Mouse (Mus musculus): ENCODE data around the gene Gna12. TPM values are rescaled to one million over a fixed set of nuclear protein-coding genes. Genes with fewer than 3 reads are reported as not detected.

Gna12 gene
- polyA plus RNA-seq (2012; rRNA removed): 27.8 and 34.8 TPM in 2 replicates

GRCm38 (mm10) chr5:140830314-140831063, at the start of gene Gna12:
TSS of gene Gna12 (minus strand) at chr5:140830431.
- peak within 1 kb of the TSS; percentile 57 for H3K27ac ChIP-seq (ENCODE audit: insufficient read depth, low read depth, low read length)
- H3K36me3 ChIP-seq (ENCODE audit: control insufficient read depth, insufficient read depth, low read length): no peaks in the 10 kb centered on the region
- WGBS: under 1% methylated on average over 39 of the region's 49 CpGs
- TF ChIP-seq CTCF (IDR thresholded peaks at IDR 0.05; ENCODE audit: extremely low read depth, insufficient read length, insufficient replicate concordance, low read depth, low read length) (no peak), POLR2A (IDR thresholded peaks at IDR 0.05; ENCODE audit: low read depth, low read length) (peak; percentile 42; the same call in 1 of the 2 replicates)
- H3K4me1 ChIP-seq (ENCODE audit: control insufficient read depth, insufficient read depth, insufficient read length, low read length): peaks cover 3% of the 10 kb centered on the region; the same call in 1 of the 2 replicates
- no peaks in the 10 kb centered on the region for H3K27me3 ChIP-seq (ENCODE audit: control insufficient read depth, insufficient read depth, low read length)
- peak within 1 kb of the TSS; percentile 91 for H3K4me3 ChIP-seq (ENCODE audit: low read depth, low read length)

GRCm38 (mm10) chr5:140878644-140879043, 48.4 kb upstream of the Gna12 start:
- no peak for TF ChIP-seq POLR2A (IDR thresholded peaks at IDR 0.05; ENCODE audit: low read depth, low read length)
- peak; percentile 51; the same call in 1 of the 2 replicates for TF ChIP-seq CTCF (IDR thresholded peaks at IDR 0.05; ENCODE audit: extremely low read depth, insufficient read length, insufficient replicate concordance, low read depth, low read length)
- 79% methylated on average over 6 of the region's 6 CpGs for WGBS
- H3K36me3 ChIP-seq (ENCODE audit: control insufficient read depth, insufficient read depth, low read length): peaks cover 20% of the 10 kb centered on the region
- no peaks in the 10 kb centered on the region for H3K4me1 ChIP-seq (ENCODE audit: control insufficient read depth, insufficient read depth, insufficient read length, low read length)
- H3K27ac ChIP-seq (ENCODE audit: insufficient read depth, low read depth, low read length): no peak overlapping the region
- no peak overlapping the region for H3K4me3 ChIP-seq (ENCODE audit: low read depth, low read length)
- no peaks in the 10 kb centered on the region for H3K27me3 ChIP-seq (ENCODE audit: control insufficient read depth, insufficient read depth, low read length)

- peak overlapping the region; percentile 21; the same call in 1 of the 2 replicates for H3K27ac ChIP-seq (ENCODE audit: insufficient read depth, low read depth, low read length)
- no peak overlapping the region for H3K4me3 ChIP-seq (ENCODE audit: low read depth, low read length)
- 67% methylated on average over 6 of the region's 6 CpGs for WGBS
- peaks cover 13% of the 10 kb centered on the region for H3K36me3 ChIP-seq (ENCODE audit: control insufficient read depth, insufficient read depth, low read length)
- no peak for TF ChIP-seq CTCF (IDR thresholded peaks at IDR 0.05; ENCODE audit: extremely low read depth, insufficient read length, insufficient replicate concordance, low read depth, low read length)
- no peak for TF ChIP-seq POLR2A (IDR thresholded peaks at IDR 0.05; ENCODE audit: low read depth, low read length)
- no peaks in the 10 kb centered on the region for H3K4me1 ChIP-seq (ENCODE audit: control insufficient read depth, insufficient read depth, insufficient read length, low read length)
- H3K27me3 ChIP-seq (ENCODE audit: control insufficient read depth, insufficient read depth, low read length): no peaks in the 10 kb centered on the region
Measured at GRCm38 (mm10) chr5:140873736-140874307, 43.6 kb upstream of the Gna12 start.

- H3K4me3 ChIP-seq (ENCODE audit: low read depth, low read length): no peak overlapping the region
- WGBS: 54% methylated on average over 18 of the region's 18 CpGs
- H3K36me3 ChIP-seq (ENCODE audit: control insufficient read depth, insufficient read depth, low read length): peaks cover 9% of the 10 kb centered on the region
- TF ChIP-seq CTCF (IDR thresholded peaks at IDR 0.05; ENCODE audit: extremely low read depth, insufficient read length, insufficient replicate concordance, low read depth, low read length) (no peak), POLR2A (IDR thresholded peaks at IDR 0.05; ENCODE audit: low read depth, low read length) (no peak)
- peak overlapping the region; percentile 46; the same call in 1 of the 2 replicates for H3K27ac ChIP-seq (ENCODE audit: insufficient read depth, low read depth, low read length)
- H3K27me3 ChIP-seq (ENCODE audit: control insufficient read depth, insufficient read depth, low read length): no peaks in the 10 kb centered on the region
- H3K4me1 ChIP-seq (ENCODE audit: control insufficient read depth, insufficient read depth, insufficient read length, low read length): no peaks in the 10 kb centered on the region
Measured at GRCm38 (mm10) chr5:140873039-140873551, 42.9 kb upstream of the Gna12 start.

- WGBS: 64% methylated on average over 11 of the region's 11 CpGs
- Histone ChIP-seq H3K4me1 (ENCODE audit: control insufficient read depth, insufficient read depth, insufficient read length, low read length) (no peaks in the 10 kb centered on the region), H3K27ac (ENCODE audit: insufficient read depth, low read depth, low read length) (peak overlapping the region; percentile 46; the same call in 1 of the 2 replicates), H3K36me3 (ENCODE audit: control insufficient read depth, insufficient read depth, low read length) (peaks cover 9% of the 10 kb centered on the region), H3K4me3 (ENCODE audit: low read depth, low read length) (no peak overlapping the region), H3K27me3 (ENCODE audit: control insufficient read depth, insufficient read depth, low read length) (no peaks in the 10 kb centered on the region)
- no peak for TF ChIP-seq CTCF (IDR thresholded peaks at IDR 0.05; ENCODE audit: extremely low read depth, insufficient read length, insufficient replicate concordance, low read depth, low read length)
- no peak for TF ChIP-seq POLR2A (IDR thresholded peaks at IDR 0.05; ENCODE audit: low read depth, low read length)
Measured at GRCm38 (mm10) chr5:140872532-140873038, 42.4 kb upstream of the Gna12 start.

GRCm38 (mm10) chr5:140871241-140871640, 41.0 kb upstream of the Gna12 start:
- Histone ChIP-seq H3K36me3 (ENCODE audit: control insufficient read depth, insufficient read depth, low read length) (peaks cover 8% of the 10 kb centered on the region; the same call in 1 of the 2 replicates), H3K27me3 (ENCODE audit: control insufficient read depth, insufficient read depth, low read length) (no peaks in the 10 kb centered on the region), H3K4me3 (ENCODE audit: low read depth, low read length) (no peak overlapping the region), H3K4me1 (ENCODE audit: control insufficient read depth, insufficient read depth, insufficient read length, low read length) (no peaks in the 10 kb centered on the region), H3K27ac (ENCODE audit: insufficient read depth, low read depth, low read length) (no peak overlapping the region)
- 60% methylated on average over 6 of the region's 6 CpGs for WGBS
- no peak for TF ChIP-seq CTCF (IDR thresholded peaks at IDR 0.05; ENCODE audit: extremely low read depth, insufficient read length, insufficient replicate concordance, low read depth, low read length)
- no peak for TF ChIP-seq POLR2A (IDR thresholded peaks at IDR 0.05; ENCODE audit: low read depth, low read length)

GRCm38 (mm10) chr5:140869034-140869433, 38.8 kb upstream of the Gna12 start:
- peak; percentile 41; the same call in 1 of the 2 replicates for TF ChIP-seq CTCF (IDR thresholded peaks at IDR 0.05; ENCODE audit: extremely low read depth, insufficient read length, insufficient replicate concordance, low read depth, low read length)
- no peak for TF ChIP-seq POLR2A (IDR thresholded peaks at IDR 0.05; ENCODE audit: low read depth, low read length)
- H3K27me3 ChIP-seq (ENCODE audit: control insufficient read depth, insufficient read depth, low read length): no peaks in the 10 kb centered on the region
- no peaks in the 10 kb centered on the region for H3K4me1 ChIP-seq (ENCODE audit: control insufficient read depth, insufficient read depth, insufficient read length, low read length)
- no peak overlapping the region for H3K4me3 ChIP-seq (ENCODE audit: low read depth, low read length)
- H3K27ac ChIP-seq (ENCODE audit: insufficient read depth, low read depth, low read length): no peak overlapping the region
- H3K36me3 ChIP-seq (ENCODE audit: control insufficient read depth, insufficient read depth, low read length): 0 out of 2 replicates have a peak, but pooled peaks cover 6% of the 10 kb centered on the region
- 49% methylated on average over 2 of the region's 2 CpGs for WGBS
